Mouse (Mus musculus) forebrain, embryonic 11.5 days (tissue): ENCODE measurements around the gene Fam209. TPM values are rescaled to one million over a fixed set of nuclear protein-coding genes. Genes with fewer than 3 reads are reported as not detected.

Experiments used
- ATAC-seq: fragments of 200-750 bp; cut with Nextera tagmentation; replicated peaks from 2 replicates; pipeline ENCODE4 v1.8.0; 2017; ENCODE audit warnings: moderate TSS enrichment; ENCODE audit not compliant: low FRiP score
- DNase-seq: peaks from one replicate; pipeline ENCODE4 v3.0.0-alpha.2; 2017; ENCODE audit warnings: low spot score
- H3K27ac ChIP-seq: fragments of 300-500 bp; sonication (generic); 2 replicates; pipeline ENCODE4 v1.5.1; 2014; ENCODE audit warnings: low read depth, low read length
- H3K27me3 ChIP-seq: fragments of 300-500 bp; sonication (generic); 2 replicates; pipeline ENCODE4 v1.6.1; 2014; ENCODE audit warnings: mild to moderate bottlenecking, low read length, mixed read lengths; ENCODE audit not compliant: control insufficient read depth, insufficient read depth
- H3K36me3 ChIP-seq: fragments of 300-500 bp; sonication (generic); 2 replicates; pipeline ENCODE4 v1.6.1; 2014; ENCODE audit warnings: mild to moderate bottlenecking, low read length, moderate library complexity, mixed read lengths; ENCODE audit not compliant: control insufficient read depth, insufficient read depth
- H3K4me1 ChIP-seq: fragments of 300-500 bp; sonication (generic); replicated peaks from 2 replicates; pipeline ENCODE4 v1.6.1; 2014; ENCODE audit warnings: low read length, mixed read lengths; ENCODE audit not compliant: control insufficient read depth, insufficient read depth
- H3K4me2 ChIP-seq: fragments of 300-500 bp; sonication (generic); 2 replicates; pipeline ENCODE4 v1.6.1; 2014; ENCODE audit warnings: low read depth, mild to moderate bottlenecking, low read length, moderate library complexity, mixed read lengths; ENCODE audit not compliant: severe bottlenecking
- H3K4me3 ChIP-seq: fragments of 300-500 bp; sonication (generic); 2 replicates; pipeline ENCODE4 v1.5.1; 2014; ENCODE audit warnings: low read depth, low read length
- H3K9ac ChIP-seq: fragments of 300-500 bp; sonication (generic); 2 replicates; pipeline ENCODE4 v1.6.1; 2014; ENCODE audit warnings: low read length
- H3K9me3 ChIP-seq: fragments of 300-500 bp; sonication (generic); 2 replicates; pipeline ENCODE4 v1.6.1; 2016; ENCODE audit warnings: low read length, mixed read lengths; ENCODE audit not compliant: control insufficient read depth
- WGBS: fragments of 180-500 bp; shearing (Covaris S2); extraction: QIAGEN DNeasy Blood & Tissue Kit; methylation state at CpG from one replicate; pipeline ENCODE4 v1.1.7; 2014; 5-methylcytosine and 5-hydroxymethylcytosine counted together
- polyA plus RNA-seq: library from polyadenylated mRNA; unstranded; fragments of >200 nt; fragmentation: Nextera tagmentation; extraction: Ambion mirVana; gene quantifications from 2 replicates; pipeline ENCODE4 v1.2.1, GENCODE M21; 2014

The Fam209 gene
- polyA plus RNA-seq, 1 experiment from 2014 or later, result 0.39 TPM

- no peaks in the 10 kb centered on the region for H3K4me1 ChIP-seq
- WGBS, result 89% methylated on average over 6 of the region's 6 CpGs
- H3K9ac ChIP-seq, result no peak overlapping the region
These were observed 25.0 kb upstream of the Fam209 start for GRCm38 (mm10) chr2:172447317-172447716.

GRCm38 (mm10) chr2:172448329-172448728 lies 24.0 kb upstream of the Fam209 start:
- Histone ChIP-seq H3K9me3 (no peaks in the 10 kb centered on the region), H3K9ac (no peak overlapping the region), H3K36me3 (peaks cover 12% of the 10 kb centered on the region; the same call in 1 of the 2 replicates), H3K4me3 (no peak overlapping the region), H3K27ac (no peak overlapping the region), H3K27me3 (no peaks in the 10 kb centered on the region), H3K4me2 (no peak overlapping the region), H3K4me1 (no peaks in the 10 kb centered on the region)
- no peak for ATAC-seq
- 90% methylated on average over 4 of the region's 4 CpGs for WGBS
- no peak for DNase-seq

More at GRCm38 (mm10) chr2:172447317-172447716, 25.0 kb upstream of the Fam209 start:
- Histone ChIP-seq H3K36me3 (peaks cover 12% of the 10 kb centered on the region; the same call in 1 of the 2 replicates), H3K27ac (no peak overlapping the region), H3K9me3 (no peaks in the 10 kb centered on the region), H3K4me3 (no peak overlapping the region), H3K4me2 (no peak overlapping the region), H3K27me3 (no peaks in the 10 kb centered on the region)
- DNase-seq (no peak), ATAC-seq (no peak)

GRCm38 (mm10) chr2:172450640-172451039 lies 21.7 kb upstream of the Fam209 start:
- no peaks in the 10 kb centered on the region for H3K27me3 ChIP-seq
- DNase-seq (no peak), ATAC-seq (no peak)
- peaks cover 12% of the 10 kb centered on the region; the same call in 1 of the 2 replicates for H3K36me3 ChIP-seq
- H3K4me3 ChIP-seq, result no peak overlapping the region
- H3K9me3 ChIP-seq, result no peaks in the 10 kb centered on the region
- H3K4me2 ChIP-seq, result no peak overlapping the region
- 90% methylated on average over 6 of the region's 6 CpGs for WGBS
- no peaks in the 10 kb centered on the region for H3K4me1 ChIP-seq
- no peak overlapping the region for H3K9ac ChIP-seq
- H3K27ac ChIP-seq, result no peak overlapping the region

GRCm38 (mm10) chr2:172452031-172452430 lies 20.3 kb upstream of the Fam209 start:
- no peak for DNase-seq
- peaks cover 11% of the 10 kb centered on the region; the same call in 1 of the 2 replicates for H3K36me3 ChIP-seq
- no peak for ATAC-seq
- no peak overlapping the region for H3K4me3 ChIP-seq
- no peaks in the 10 kb centered on the region for H3K4me1 ChIP-seq
- no peak overlapping the region for H3K27ac ChIP-seq
- H3K9me3 ChIP-seq, result no peaks in the 10 kb centered on the region
- no peak overlapping the region for H3K4me2 ChIP-seq
- 91% methylated on average over 4 of the region's 4 CpGs for WGBS
- H3K9ac ChIP-seq, result no peak overlapping the region
- H3K27me3 ChIP-seq, result no peaks in the 10 kb centered on the region

GRCm38 (mm10) chr2:172452458-172452857 lies 19.9 kb upstream of the Fam209 start:
- Histone ChIP-seq H3K27ac (no peak overlapping the region), H3K36me3 (peaks cover 7% of the 10 kb centered on the region; the same call in 1 of the 2 replicates), H3K9me3 (no peaks in the 10 kb centered on the region), H3K4me3 (no peak overlapping the region), H3K9ac (no peak overlapping the region), H3K4me2 (no peak overlapping the region), H3K27me3 (no peaks in the 10 kb centered on the region), H3K4me1 (no peaks in the 10 kb centered on the region)
- DNase-seq (no peak), ATAC-seq (no peak)
- 93% methylated on average over 10 of the region's 10 CpGs for WGBS

GRCm38 (mm10) chr2:172458496-172458895 lies 13.8 kb upstream of the Fam209 start, which contains the start of gene Gcnt7:
Gene Gcnt7 (minus strand): TSS chr2:172458596.
- no peaks in the 10 kb centered on the region for H3K27me3 ChIP-seq
- ATAC-seq (no peak), DNase-seq (no peak)
- H3K4me2 ChIP-seq, result no peak within 1 kb of the TSS
- H3K27ac ChIP-seq, result no peak within 1 kb of the TSS
- 91% methylated on average over 11 of the region's 11 CpGs for WGBS
- no peak within 1 kb of the TSS for H3K9ac ChIP-seq
- no peaks in the 10 kb centered on the region for H3K4me1 ChIP-seq
- no peaks in the 10 kb centered on the region for H3K9me3 ChIP-seq
- no peak within 1 kb of the TSS for H3K4me3 ChIP-seq
- no peaks in the 10 kb centered on the region for H3K36me3 ChIP-seq

- Histone ChIP-seq H3K4me3 (no peak overlapping the region), H3K27ac (no peak overlapping the region), H3K27me3 (no peaks in the 10 kb centered on the region), H3K4me2 (no peak overlapping the region), H3K4me1 (0 out of 2 replicates have a peak, but pooled peaks cover 2% of the 10 kb centered on the region), H3K9me3 (no peaks in the 10 kb centered on the region), H3K36me3 (no peaks in the 10 kb centered on the region; the same call in 1 of the 2 replicates), H3K9ac (no peak overlapping the region)
- 85% methylated on average over 2 of the region's 2 CpGs for WGBS
- ATAC-seq (no peak), DNase-seq (no peak)
These were observed 11.7 kb upstream of the Fam209 start for GRCm38 (mm10) chr2:172460647-172461046.

GRCm38 (mm10) chr2:172462813-172463212 lies 9.5 kb upstream of the Fam209 start:
- Histone ChIP-seq H3K36me3 (no peaks in the 10 kb centered on the region; the same call in 1 of the 2 replicates), H3K9me3 (no peaks in the 10 kb centered on the region), H3K27ac (no peak overlapping the region), H3K27me3 (no peaks in the 10 kb centered on the region), H3K9ac (no peak overlapping the region), H3K4me3 (no peak overlapping the region), H3K4me1 (0 out of 2 replicates have a peak, but pooled peaks cover 2% of the 10 kb centered on the region), H3K4me2 (no peak overlapping the region)
- ATAC-seq (no peak), DNase-seq (no peak)
- WGBS, result 95% methylated on average over 4 of the region's 4 CpGs

- Histone ChIP-seq H3K36me3 (no peaks in the 10 kb centered on the region; the same call in 1 of the 2 replicates), H3K27me3 (no peaks in the 10 kb centered on the region), H3K4me2 (no peak overlapping the region), H3K9ac (no peak overlapping the region), H3K9me3 (no peaks in the 10 kb centered on the region), H3K4me1 (peaks cover 6% of the 10 kb centered on the region; the same call in 1 of the 2 replicates), H3K27ac (no peak overlapping the region), H3K4me3 (no peak overlapping the region)
- WGBS, result 87% methylated on average over 11 of the region's 11 CpGs
- DNase-seq (no peak), ATAC-seq (no peak)
These were observed 5.7 kb upstream of the Fam209 start for GRCm38 (mm10) chr2:172466427-172467132.
